Mouse (Mus musculus): ENCODE measurements around the gene Abhd13. TPM values are rescaled to one million over a fixed set of nuclear protein-coding genes. Genes with fewer than 3 reads are reported as not detected.

Abhd13 gene
- 17.2 and 18.1 TPM in 2 replicates for polyA plus RNA-seq (2015; fragmentation: Nextera tagmentation; extraction: Ambion mirVana)

- Histone ChIP-seq H3K36me3 (ENCODE audit: insufficient read depth, low read length) (peaks cover 9% of the 10 kb centered on the region), H3K27ac (ENCODE audit: low read length) (peak within 1 kb of the TSS; percentile 84), H3K4me2 (replicated peaks; ENCODE audit: low read depth, low read length) (peak within 1 kb of the TSS; percentile 67), H3K9ac (replicated peaks; ENCODE audit: low read length) (peak within 1 kb of the TSS; percentile 85), H3K4me1 (ENCODE audit: insufficient read depth, low read length) (peaks cover 27% of the 10 kb centered on the region), H3K4me3 (ENCODE audit: low read length) (peak within 1 kb of the TSS; percentile 92), H3K9me3 (ENCODE audit: low read length) (no peaks in the 10 kb centered on the region), H3K27me3 (ENCODE audit: insufficient read depth, low read length) (no peaks in the 10 kb centered on the region)
- under 1% methylated on average over 68 of the region's 68 CpGs for WGBS
- peak; percentile 71 for ATAC-seq (ENCODE audit: low FRiP score, low TSS enrichment)
Measured at GRCm38 (mm10) chr8:9977573-9978314, at the start of gene Abhd13, which contains the start of gene Lig4. Gene Abhd13, plus strand, starts transcription at chr8:9977707. Gene Lig4, minus strand, starts transcription at chr8:9977686.

GRCm38 (mm10) chr8:9929746-9930445 is 47.6 kb upstream of the Abhd13 start:
- no peak for ATAC-seq (ENCODE audit: low FRiP score, low TSS enrichment)
- H3K9me3 ChIP-seq (ENCODE audit: low read length), result no peaks in the 10 kb centered on the region
- H3K27ac ChIP-seq (ENCODE audit: low read length), result no peak overlapping the region
- H3K4me2 ChIP-seq (replicated peaks; ENCODE audit: low read depth, low read length), result no peak overlapping the region
- no peaks in the 10 kb centered on the region for H3K4me1 ChIP-seq (ENCODE audit: insufficient read depth, low read length)
- H3K27me3 ChIP-seq (ENCODE audit: insufficient read depth, low read length), result no peaks in the 10 kb centered on the region
- H3K4me3 ChIP-seq (ENCODE audit: low read length), result no peak overlapping the region
- no peaks in the 10 kb centered on the region for H3K36me3 ChIP-seq (ENCODE audit: insufficient read depth, low read length)
- 83% methylated on average over 14 of the region's 14 CpGs for WGBS
- H3K9ac ChIP-seq (replicated peaks; ENCODE audit: low read length), result no peak overlapping the region

GRCm38 (mm10) chr8:9932711-9933110 is 44.8 kb upstream of the Abhd13 start:
- H3K4me2 ChIP-seq (replicated peaks; ENCODE audit: low read depth, low read length), result no peak overlapping the region
- H3K36me3 ChIP-seq (ENCODE audit: insufficient read depth, low read length), result no peaks in the 10 kb centered on the region
- H3K9ac ChIP-seq (replicated peaks; ENCODE audit: low read length), result no peak overlapping the region
- no peaks in the 10 kb centered on the region for H3K4me1 ChIP-seq (ENCODE audit: insufficient read depth, low read length)
- H3K4me3 ChIP-seq (ENCODE audit: low read length), result no peak overlapping the region
- no peaks in the 10 kb centered on the region for H3K27me3 ChIP-seq (ENCODE audit: insufficient read depth, low read length)
- no peak overlapping the region for H3K27ac ChIP-seq (ENCODE audit: low read length)
- ATAC-seq (ENCODE audit: low FRiP score, low TSS enrichment), result no peak
- H3K9me3 ChIP-seq (ENCODE audit: low read length), result no peaks in the 10 kb centered on the region

GRCm38 (mm10) chr8:9934891-9935565 is 42.5 kb upstream of the Abhd13 start:
- H3K27ac ChIP-seq (ENCODE audit: low read length), result no peak overlapping the region
- H3K27me3 ChIP-seq (ENCODE audit: insufficient read depth, low read length), result no peaks in the 10 kb centered on the region
- H3K4me3 ChIP-seq (ENCODE audit: low read length), result no peak overlapping the region
- no peak overlapping the region for H3K4me2 ChIP-seq (replicated peaks; ENCODE audit: low read depth, low read length)
- no peak for ATAC-seq (ENCODE audit: low FRiP score, low TSS enrichment)
- no peaks in the 10 kb centered on the region for H3K9me3 ChIP-seq (ENCODE audit: low read length)
- H3K9ac ChIP-seq (replicated peaks; ENCODE audit: low read length), result no peak overlapping the region
- no peaks in the 10 kb centered on the region for H3K4me1 ChIP-seq (ENCODE audit: insufficient read depth, low read length)
- no peaks in the 10 kb centered on the region for H3K36me3 ChIP-seq (ENCODE audit: insufficient read depth, low read length)
- 31% methylated on average over 10 of the region's 10 CpGs for WGBS

GRCm38 (mm10) chr8:9935574-9935973 is 41.9 kb upstream of the Abhd13 start:
- Histone ChIP-seq H3K27ac (ENCODE audit: low read length) (no peak overlapping the region), H3K9ac (replicated peaks; ENCODE audit: low read length) (no peak overlapping the region), H3K4me1 (ENCODE audit: insufficient read depth, low read length) (no peaks in the 10 kb centered on the region), H3K36me3 (ENCODE audit: insufficient read depth, low read length) (no peaks in the 10 kb centered on the region), H3K9me3 (ENCODE audit: low read length) (no peaks in the 10 kb centered on the region), H3K4me2 (replicated peaks; ENCODE audit: low read depth, low read length) (no peak overlapping the region), H3K4me3 (ENCODE audit: low read length) (no peak overlapping the region), H3K27me3 (ENCODE audit: insufficient read depth, low read length) (no peaks in the 10 kb centered on the region)
- ATAC-seq (ENCODE audit: low FRiP score, low TSS enrichment), result no peak
- WGBS, result 70% methylated on average over 7 of the region's 7 CpGs

GRCm38 (mm10) chr8:9949134-9949890 is 28.2 kb upstream of the Abhd13 start:
- H3K9me3 ChIP-seq (ENCODE audit: low read length), result no peaks in the 10 kb centered on the region
- H3K9ac ChIP-seq (replicated peaks; ENCODE audit: low read length), result no peak overlapping the region
- no peak overlapping the region for H3K4me2 ChIP-seq (replicated peaks; ENCODE audit: low read depth, low read length)
- no peaks in the 10 kb centered on the region for H3K27me3 ChIP-seq (ENCODE audit: insufficient read depth, low read length)
- H3K4me3 ChIP-seq (ENCODE audit: low read length), result no peak overlapping the region
- no peaks in the 10 kb centered on the region for H3K36me3 ChIP-seq (ENCODE audit: insufficient read depth, low read length)
- H3K4me1 ChIP-seq (ENCODE audit: insufficient read depth, low read length), result no peaks in the 10 kb centered on the region
- 63% methylated on average over 10 of the region's 10 CpGs for WGBS
- ATAC-seq (ENCODE audit: low FRiP score, low TSS enrichment), result no peak
- no peak overlapping the region for H3K27ac ChIP-seq (ENCODE audit: low read length)

GRCm38 (mm10) chr8:9958338-9958737 is 19.2 kb upstream of the Abhd13 start:
- Histone ChIP-seq H3K9ac (replicated peaks; ENCODE audit: low read length) (no peak overlapping the region), H3K4me2 (replicated peaks; ENCODE audit: low read depth, low read length) (no peak overlapping the region), H3K27me3 (ENCODE audit: insufficient read depth, low read length) (no peaks in the 10 kb centered on the region), H3K36me3 (ENCODE audit: insufficient read depth, low read length) (no peaks in the 10 kb centered on the region), H3K9me3 (ENCODE audit: low read length) (no peaks in the 10 kb centered on the region), H3K27ac (ENCODE audit: low read length) (no peak overlapping the region), H3K4me1 (ENCODE audit: insufficient read depth, low read length) (no peaks in the 10 kb centered on the region), H3K4me3 (ENCODE audit: low read length) (no peak overlapping the region)
- no peak for ATAC-seq (ENCODE audit: low FRiP score, low TSS enrichment)
- WGBS, result 52% methylated on average over 4 of the region's 4 CpGs

- H3K4me3 ChIP-seq (ENCODE audit: low read length), result no peak overlapping the region
- no peaks in the 10 kb centered on the region for H3K4me1 ChIP-seq (ENCODE audit: insufficient read depth, low read length)
- H3K9ac ChIP-seq (replicated peaks; ENCODE audit: low read length), result no peak overlapping the region
- no peak overlapping the region for H3K27ac ChIP-seq (ENCODE audit: low read length)
- no peaks in the 10 kb centered on the region for H3K36me3 ChIP-seq (ENCODE audit: insufficient read depth, low read length)
- H3K27me3 ChIP-seq (ENCODE audit: insufficient read depth, low read length), result no peaks in the 10 kb centered on the region
- H3K4me2 ChIP-seq (replicated peaks; ENCODE audit: low read depth, low read length), result no peak overlapping the region
- no peak for ATAC-seq (ENCODE audit: low FRiP score, low TSS enrichment)
- WGBS, result 80% methylated on average over 2 of the region's 2 CpGs
- no peaks in the 10 kb centered on the region for H3K9me3 ChIP-seq (ENCODE audit: low read length)
Measured at GRCm38 (mm10) chr8:9959919-9960318, 17.6 kb upstream of the Abhd13 start.

GRCm38 (mm10) chr8:9971866-9972265 is 5.6 kb upstream of the Abhd13 start:
- 94% methylated on average over 9 of the region's 9 CpGs for WGBS
- Histone ChIP-seq H3K27me3 (ENCODE audit: insufficient read depth, low read length) (no peaks in the 10 kb centered on the region), H3K27ac (ENCODE audit: low read length) (no peak overlapping the region), H3K9me3 (ENCODE audit: low read length) (no peaks in the 10 kb centered on the region), H3K36me3 (ENCODE audit: insufficient read depth, low read length) (peaks cover 30% of the 10 kb centered on the region), H3K4me2 (replicated peaks; ENCODE audit: low read depth, low read length) (no peak overlapping the region), H3K9ac (replicated peaks; ENCODE audit: low read length) (no peak overlapping the region), H3K4me3 (ENCODE audit: low read length) (no peak overlapping the region), H3K4me1 (ENCODE audit: insufficient read depth, low read length) (peaks cover 9% of the 10 kb centered on the region)
- ATAC-seq (ENCODE audit: low FRiP score, low TSS enrichment), result no peak
